ENCODE assay signal across 20 mouse cellular contexts in the genomic region with DNA sequence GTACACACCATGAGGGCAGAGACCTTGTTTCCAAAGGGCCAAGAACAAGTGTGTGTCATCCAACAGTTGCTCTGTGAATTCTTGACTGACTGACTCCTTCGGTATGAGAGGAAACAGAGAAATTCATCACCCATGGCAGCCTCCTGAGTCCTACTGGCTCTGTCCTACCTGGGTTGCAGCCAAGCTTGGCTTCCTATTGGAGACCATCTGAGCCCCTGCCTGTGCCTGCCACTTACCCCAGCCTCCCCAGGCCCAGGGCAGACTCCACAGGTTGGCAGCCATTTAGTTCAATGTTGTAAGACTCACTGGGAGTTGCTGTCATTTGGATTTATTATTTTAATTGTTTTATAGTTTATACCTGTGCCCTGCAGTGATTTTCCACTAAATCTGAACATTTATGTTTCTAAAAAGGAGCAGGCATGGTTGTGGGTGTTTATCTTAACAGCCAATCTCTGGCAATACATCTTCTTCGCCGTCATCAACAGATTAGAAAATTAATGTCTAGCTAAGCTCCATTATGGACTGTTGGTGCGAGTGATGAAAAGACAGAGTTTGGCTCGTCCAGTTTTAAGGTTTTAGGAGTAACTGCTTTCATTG.
A peak's percentile ranks its signal among the peaks of the same experiment; 100 is the strongest.
DNase-seq lines count a peak whose midpoint lies in the region; ATAC-seq and TF ChIP-seq lines count a peak whose summit lies in the region.
"Had no signal": no experiment of that assay in that cellular context is flagged by ENCODE, and none has a peak within 500 bp of the region (broad histone marks: within the 10 kb centered on the region; RNA-seq: fewer than 3 reads in every experiment).

No protein-coding gene starts in this region.

- no peak overlapping the region for H3K27ac ChIP-seq in kidney, adult 2 months (ENCODE audit: insufficient read depth, low read depth, low read length)
- H3K27ac ChIP-seq in liver, embryonic 11.5 days (ENCODE audit: low read depth, low read length), result no peak overlapping the region
- H3K27ac ChIP-seq: embryonic facial prominence, embryonic 13.5 days; limb, embryonic 13.5 days had no signal

- DNase-seq in adrenal gland, postnatal 10 days, result peak; percentile 28
- DNase-seq in adrenal gland, adult 8-10 months, result no peak
- peak; percentile 58 for DNase-seq in kidney, adult 2 months
- no peak for DNase-seq in kidney, adult 18-20 months
- DNase-seq in adipocyte (ENCODE audit: low spot score), result peak; percentile 26
- peak; percentile 33 to 63 for DNase-seq in cerebellum, postnatal 25 days
- DNase-seq in gastrocnemius, adult 18-20 months (ENCODE audit: low spot score), result no peak
- no peak for DNase-seq in liver, embryonic 11.5 days (ENCODE audit: low spot score)
- DNase-seq: gastrocnemius, postnatal 25 days; heart, postnatal 36 days; kidney, adult 8-10 months; lung, postnatal 10 days; spleen, adult 18-20 months; thymus, adult 18-20 months had no signal

- H3K27me3 ChIP-seq in kidney, adult 2 months (replicated peaks; ENCODE audit: control insufficient read depth, insufficient read depth, low read length), result no peaks in the 10 kb centered on the region
- H3K27me3 ChIP-seq in liver, embryonic 11.5 days (replicated peaks; ENCODE audit: control insufficient read depth, insufficient read depth, low read length), result no peaks in the 10 kb centered on the region
- H3K27me3 ChIP-seq: CH12.LX; embryonic facial prominence, embryonic 13.5 days; limb, embryonic 13.5 days had no signal

- WGBS in kidney, adult 2 months, result 68% methylated on average over 5 of the region's 5 CpGs
- 81% methylated on average over 5 of the region's 5 CpGs for WGBS in liver, embryonic 11.5 days

- no peaks in the 10 kb centered on the region for H3K9me3 ChIP-seq in liver, embryonic 11.5 days (ENCODE audit: control insufficient read depth, low read length)
- H3K9me3 ChIP-seq: embryonic facial prominence, embryonic 13.5 days; limb, embryonic 13.5 days had no signal

- H3K36me3 ChIP-seq in kidney, adult 2 months (ENCODE audit: control insufficient read depth, insufficient read depth, low read length), result no peaks in the 10 kb centered on the region
- no peaks in the 10 kb centered on the region for H3K36me3 ChIP-seq in liver, embryonic 11.5 days (ENCODE audit: control insufficient read depth, insufficient read depth, low read length)
- H3K36me3 ChIP-seq: embryonic facial prominence, embryonic 13.5 days; limb, embryonic 13.5 days had no signal

- no peak overlapping the region for H3K4me3 ChIP-seq in kidney, adult 2 months (ENCODE audit: insufficient read depth, low read depth, low read length)
- no peak overlapping the region for H3K4me3 ChIP-seq in liver, embryonic 11.5 days (ENCODE audit: low read depth, low read length)
- H3K4me3 ChIP-seq: embryonic facial prominence, embryonic 13.5 days; limb, embryonic 13.5 days had no signal

- no peak for ATAC-seq in liver, embryonic 11.5 days (replicated peaks; ENCODE audit: low FRiP score)
- ATAC-seq: hindbrain, embryonic 16.5 days; midbrain, embryonic 16.5 days had no signal

- no peak for TF ChIP-seq CTCF in kidney, adult 2 months (conservative IDR thresholded peaks at IDR 0.05; ENCODE audit: insufficient read depth, insufficient read length, low read depth, low read length)

- TF ChIP-seq POLR2A in kidney, adult 2 months (IDR thresholded peaks at IDR 0.05; ENCODE audit: low read depth, low read length), result no peak

- peaks cover 19% of the 10 kb centered on the region for H3K4me1 ChIP-seq in kidney, adult 2 months (ENCODE audit: control insufficient read depth, insufficient read depth, low read length)
- no peaks in the 10 kb centered on the region for H3K4me1 ChIP-seq in liver, embryonic 11.5 days (replicated peaks; ENCODE audit: control insufficient read depth, insufficient read depth, low read length)
- H3K4me1 ChIP-seq: embryonic facial prominence, embryonic 13.5 days had no signal

- H3K4me2 ChIP-seq in liver, embryonic 11.5 days, result no peak overlapping the region
- H3K4me2 ChIP-seq: embryonic facial prominence, embryonic 13.5 days; heart, embryonic 11.5 days; limb, embryonic 13.5 days had no signal

- no peak overlapping the region for H3K9ac ChIP-seq in liver, embryonic 11.5 days (ENCODE audit: low read depth, low read length)
- H3K9ac ChIP-seq: embryonic facial prominence, embryonic 13.5 days; limb, embryonic 13.5 days had no signal

Comparison
In these comparisons a context has a peak if more than half of its experiments do, and no peak if none do; other contexts are left out.
1. DNase-seq: peak in adrenal gland, postnatal 10 days (single experiment), kidney, adult 2 months (single experiment), adipocyte (single experiment) and cerebellum, postnatal 25 days (2 of 2); none in adrenal gland, adult 8-10 months (single experiment), kidney, adult 18-20 months (single experiment), gastrocnemius, adult 18-20 months (single experiment) and liver, embryonic 11.5 days (single experiment).